Mouse (Mus musculus) embryonic facial prominence, embryonic 14.5 days (tissue): ENCODE data around the gene Celf6. TPM values are rescaled to one million over a fixed set of nuclear protein-coding genes. Genes with fewer than 3 reads are reported as not detected.

Source experiments
- ATAC-seq: fragments of 200-750 bp; cut with Nextera tagmentation; 2 replicates; pipeline ENCODE4 v1.8.0; 2017; ENCODE audit warnings: low read depth, moderate number of reproducible peaks, moderate TSS enrichment
- DNase-seq: peaks from one replicate; pipeline ENCODE4 v3.0.0-alpha.2; 2015; ENCODE audit warnings: low spot score
- H3K27ac ChIP-seq: fragments of 300-500 bp; sonication (generic); replicated peaks from 2 replicates; pipeline ENCODE4 v1.5.1; 2014; ENCODE audit warnings: low read depth, mild to moderate bottlenecking, low read length, moderate library complexity
- H3K27me3 ChIP-seq: fragments of 300-500 bp; sonication (generic); replicated peaks from 2 replicates; pipeline ENCODE4 v1.6.1; 2014; ENCODE audit warnings: low read length; ENCODE audit not compliant: control insufficient read depth, insufficient read depth
- H3K36me3 ChIP-seq: fragments of 300-500 bp; sonication (generic); 2 replicates; pipeline ENCODE4 v1.6.1; 2014; ENCODE audit warnings: low read length, mixed read lengths; ENCODE audit not compliant: control insufficient read depth, insufficient read depth
- H3K4me1 ChIP-seq: fragments of 300-500 bp; sonication (generic); 2 replicates; pipeline ENCODE4 v1.6.1; 2014; ENCODE audit warnings: antibody characterized with exemption, low read length; ENCODE audit not compliant: control insufficient read depth, insufficient read depth
- H3K4me2 ChIP-seq: fragments of 300-500 bp; sonication (generic); 2 replicates; pipeline ENCODE4 v1.6.1; 2014; ENCODE audit warnings: low read depth, mild to moderate bottlenecking, low read length, moderate library complexity, mixed read lengths
- H3K4me3 ChIP-seq: fragments of 300-500 bp; sonication (generic); 2 replicates; pipeline ENCODE4 v1.5.1; 2014; ENCODE audit warnings: low read depth, mild to moderate bottlenecking, low read length
- H3K9ac ChIP-seq: fragments of 300-500 bp; sonication (generic); 2 replicates; pipeline ENCODE4 v1.6.1; 2014; ENCODE audit warnings: low read depth, mild to moderate bottlenecking, low read length, moderate library complexity, mixed read lengths
- H3K9me3 ChIP-seq: fragments of 300-500 bp; sonication (generic); 2 replicates; pipeline ENCODE4 v1.6.1; 2016; ENCODE audit warnings: low read length; ENCODE audit not compliant: control insufficient read depth
- WGBS: fragments of 180-500 bp; shearing (Covaris S2); extraction: QIAGEN DNeasy Blood & Tissue Kit; methylation state at CpG from one replicate; pipeline ENCODE4 v1.1.7; 2014; 5-methylcytosine and 5-hydroxymethylcytosine counted together
- polyA plus RNA-seq: library from polyadenylated mRNA; unstranded; fragments of >200 nt; fragmentation: Nextera tagmentation; extraction: Ambion mirVana; gene quantifications from 2 replicates; pipeline ENCODE4 v1.2.1, GENCODE M21; 2014

Celf6 gene
- polyA plus RNA-seq, 1 experiment from 2014 or later: 0.93 TPM

DNA sequence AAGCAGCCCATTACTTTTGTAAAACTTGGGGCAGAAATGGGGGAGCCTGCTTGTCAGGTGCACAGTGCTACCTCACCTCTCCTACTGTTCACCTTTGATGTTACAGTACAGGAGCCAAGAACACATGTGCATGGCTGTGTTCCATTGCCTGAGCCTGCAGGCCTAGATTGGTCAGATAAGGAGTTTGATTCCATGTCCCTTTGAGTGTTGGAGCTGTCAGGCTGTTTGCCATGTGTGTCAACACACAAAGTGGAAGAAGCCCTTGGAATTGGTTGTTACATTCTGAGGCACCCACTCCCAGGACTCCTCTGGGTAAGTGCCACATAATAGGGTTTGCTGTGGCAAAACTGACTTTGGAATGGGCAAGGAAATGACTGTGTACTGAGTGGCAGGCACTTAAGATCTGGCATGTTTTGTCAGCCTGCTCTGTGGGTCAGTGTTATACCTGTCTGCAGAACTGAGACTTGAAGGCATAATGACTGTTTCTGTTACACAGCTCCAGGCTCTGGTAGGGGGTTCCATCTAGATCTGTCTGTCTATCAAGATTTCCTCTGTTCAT is 34.9 kb upstream of the Celf6 start:
- DNase-seq (no peak), ATAC-seq (no peak)
- Histone ChIP-seq H3K9me3 (no peaks in the 10 kb centered on the region), H3K4me3 (no peak overlapping the region), H3K9ac (no peak overlapping the region), H3K36me3 (no peaks in the 10 kb centered on the region), H3K4me1 (peaks cover 11% of the 10 kb centered on the region), H3K4me2 (no peak overlapping the region), H3K27me3 (no peaks in the 10 kb centered on the region), H3K27ac (no peak overlapping the region)

DNA sequence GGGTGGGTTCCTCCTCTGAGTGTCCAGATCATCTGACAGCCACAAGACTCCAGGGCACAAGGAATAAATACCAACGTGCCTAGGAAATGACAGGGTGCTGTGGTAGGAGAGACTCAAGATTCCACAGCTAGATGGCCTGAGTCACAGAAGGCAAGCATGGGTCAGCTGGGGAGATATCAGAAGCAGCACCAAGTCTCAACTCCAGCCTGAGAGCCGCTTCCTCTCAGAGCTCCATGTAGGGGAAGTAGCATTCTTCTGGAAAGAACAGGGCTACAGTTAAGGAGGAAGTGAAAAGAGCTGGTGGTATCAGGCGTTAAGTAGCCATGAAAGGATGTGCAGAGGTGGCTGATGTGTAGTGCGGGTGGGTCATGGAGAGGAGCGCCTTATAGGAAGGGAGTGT is 33.0 kb upstream of the Celf6 start:
- H3K27me3 ChIP-seq: no peaks in the 10 kb centered on the region
- no peak overlapping the region for H3K9ac ChIP-seq
- ATAC-seq (no peak), DNase-seq (no peak)
- no peaks in the 10 kb centered on the region for H3K36me3 ChIP-seq
- 92% methylated on average over 5 of the region's 5 CpGs for WGBS
- H3K27ac ChIP-seq: no peak overlapping the region
- H3K9me3 ChIP-seq: no peaks in the 10 kb centered on the region
- no peak overlapping the region for H3K4me3 ChIP-seq
- H3K4me1 ChIP-seq: peaks cover 7% of the 10 kb centered on the region
- H3K4me2 ChIP-seq: no peak overlapping the region

DNA sequence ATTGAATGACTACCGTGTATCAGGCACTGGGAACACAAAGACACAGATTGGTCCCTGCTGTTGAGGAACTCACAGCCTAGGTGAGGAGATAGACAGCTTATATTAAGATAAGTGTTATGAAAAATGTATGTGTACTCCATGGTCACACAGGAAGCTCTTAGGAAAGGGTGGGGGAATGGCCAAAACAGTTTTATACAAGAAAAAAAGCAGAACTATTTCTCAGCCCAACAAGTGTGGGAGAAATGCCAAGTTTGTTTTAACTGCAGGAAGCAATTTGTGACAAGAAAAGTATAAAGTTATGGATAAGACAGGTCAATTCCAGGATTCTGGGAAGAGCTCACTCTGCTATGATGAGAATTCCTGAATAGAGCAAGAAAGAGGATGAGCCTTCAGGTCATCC is 29.8 kb upstream of the Celf6 start:
- Histone ChIP-seq H3K9me3 (no peaks in the 10 kb centered on the region), H3K4me2 (no peak overlapping the region), H3K9ac (no peak overlapping the region), H3K27ac (no peak overlapping the region), H3K4me3 (no peak overlapping the region), H3K27me3 (no peaks in the 10 kb centered on the region), H3K4me1 (no peaks in the 10 kb centered on the region), H3K36me3 (no peaks in the 10 kb centered on the region; the same call in 1 of the 2 replicates)
- ATAC-seq (no peak), DNase-seq (no peak)
- WGBS: 85% methylated on average over 1 of the region's 1 CpGs

DNA sequence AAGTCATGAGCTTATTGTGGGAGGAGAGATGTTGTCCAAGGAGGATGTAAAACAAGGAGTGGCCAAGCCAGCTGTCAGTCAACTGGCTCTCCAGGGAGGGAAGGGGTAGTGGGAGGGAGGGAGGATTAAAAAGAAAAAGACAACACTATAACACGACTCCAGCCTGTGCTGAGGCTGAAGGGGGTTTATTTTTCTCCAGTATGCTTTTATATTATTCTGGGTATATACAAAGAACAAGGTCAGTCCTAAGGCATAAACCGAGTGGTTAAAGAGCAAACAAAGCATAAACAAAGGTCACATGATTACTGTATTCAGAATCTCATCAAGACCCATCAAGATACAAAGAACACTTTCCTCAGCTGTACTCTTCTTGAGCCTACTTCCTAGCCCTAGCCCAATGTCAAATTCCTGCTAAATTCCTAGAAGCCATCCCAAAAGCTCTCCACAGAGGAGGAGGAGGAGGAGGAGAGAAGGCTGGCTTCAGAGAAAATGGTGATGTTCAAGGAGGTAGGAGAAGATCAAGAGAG is 28.7 kb upstream of the Celf6 start:
- Histone ChIP-seq H3K9me3 (no peaks in the 10 kb centered on the region), H3K4me2 (no peak overlapping the region), H3K4me3 (no peak overlapping the region), H3K36me3 (peaks cover 4% of the 10 kb centered on the region), H3K27ac (no peak overlapping the region), H3K4me1 (no peaks in the 10 kb centered on the region), H3K9ac (no peak overlapping the region), H3K27me3 (no peaks in the 10 kb centered on the region)
- 59% methylated on average over 2 of the region's 2 CpGs for WGBS
- DNase-seq (no peak), ATAC-seq (no peak)

DNA sequence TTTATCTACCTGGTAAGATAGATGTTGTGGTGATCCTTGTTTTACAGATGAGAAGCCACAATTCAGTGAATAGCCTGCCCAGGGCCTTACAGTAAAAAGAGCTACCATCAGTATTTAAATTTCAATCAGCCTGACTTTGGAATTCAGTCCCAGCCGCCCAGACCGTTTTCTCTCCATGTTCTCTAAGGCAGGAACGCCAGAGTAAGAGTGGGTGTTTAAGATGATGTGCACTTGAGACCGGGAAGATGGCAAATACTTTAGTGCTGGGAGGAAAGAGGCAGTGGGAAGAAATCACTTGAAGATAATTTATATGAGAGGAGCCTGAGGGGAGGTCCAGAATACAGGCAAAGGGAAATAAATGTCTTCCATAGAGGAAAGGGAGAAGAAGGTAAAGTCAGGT is 27.6 kb upstream of the Celf6 start:
- Histone ChIP-seq H3K9me3 (no peaks in the 10 kb centered on the region), H3K27ac (no peak overlapping the region), H3K27me3 (no peaks in the 10 kb centered on the region), H3K4me3 (no peak overlapping the region), H3K9ac (no peak overlapping the region), H3K4me2 (no peak overlapping the region), H3K36me3 (peaks cover 13% of the 10 kb centered on the region), H3K4me1 (no peaks in the 10 kb centered on the region)
- DNase-seq: no peak
- no peak for ATAC-seq
- 80% methylated on average over 4 of the region's 4 CpGs for WGBS

DNA sequence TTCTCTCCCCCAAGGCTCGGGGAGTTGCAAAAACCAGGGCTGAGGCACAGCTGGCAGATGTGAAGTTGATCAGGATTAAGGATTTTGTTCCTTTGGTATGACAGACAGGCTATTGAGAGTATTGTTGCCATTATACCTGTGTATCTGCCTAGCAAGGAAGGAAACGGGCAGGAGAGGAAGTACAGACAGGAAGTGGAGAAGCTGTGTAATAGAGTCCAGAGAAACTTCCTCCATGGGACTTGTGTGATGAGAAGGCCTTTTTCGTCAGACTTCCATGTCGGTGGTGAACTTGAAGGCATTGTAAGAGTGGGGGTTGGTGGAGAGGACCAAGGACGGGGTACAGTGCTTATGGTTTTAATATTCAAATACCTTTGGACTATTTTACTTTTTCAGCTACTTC is 26.7 kb upstream of the Celf6 start:
- WGBS: 70% methylated on average over 5 of the region's 5 CpGs
- H3K4me1 ChIP-seq: no peaks in the 10 kb centered on the region
- H3K36me3 ChIP-seq: peaks cover 13% of the 10 kb centered on the region
- no peak overlapping the region for H3K27ac ChIP-seq
- no peak overlapping the region for H3K4me2 ChIP-seq
- no peak overlapping the region for H3K4me3 ChIP-seq
- H3K27me3 ChIP-seq: no peaks in the 10 kb centered on the region
- no peak overlapping the region for H3K9ac ChIP-seq
- DNase-seq (no peak), ATAC-seq (no peak)
- H3K9me3 ChIP-seq: no peaks in the 10 kb centered on the region

DNA sequence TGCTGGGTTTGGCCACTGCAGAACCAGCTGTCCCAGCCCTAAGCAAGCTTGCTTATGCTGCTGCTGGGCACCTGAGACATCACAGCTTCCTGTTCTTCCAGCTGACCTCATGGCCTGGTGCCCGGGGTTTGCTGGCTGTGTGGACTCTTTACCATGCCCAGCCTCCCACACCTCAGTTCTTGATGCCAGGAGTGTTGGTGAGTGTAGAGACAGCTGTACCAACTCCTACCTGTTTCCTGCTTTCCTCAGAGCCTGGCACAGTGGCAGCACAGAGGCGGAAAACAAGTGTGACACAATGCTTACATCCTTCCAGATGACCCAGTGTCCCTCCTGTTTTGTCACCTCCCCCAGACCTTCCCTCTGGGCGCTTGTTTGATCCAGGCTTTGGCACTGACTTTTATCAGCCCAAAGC is 26.1 kb upstream of the Celf6 start:
- H3K27me3 ChIP-seq: no peaks in the 10 kb centered on the region
- peaks cover 17% of the 10 kb centered on the region for H3K36me3 ChIP-seq
- ATAC-seq: no peak
- H3K9ac ChIP-seq: no peak overlapping the region
- no peak for DNase-seq
- no peaks in the 10 kb centered on the region for H3K4me1 ChIP-seq
- H3K27ac ChIP-seq: no peak overlapping the region
- no peaks in the 10 kb centered on the region for H3K9me3 ChIP-seq
- 84% methylated on average over 3 of the region's 3 CpGs for WGBS
- H3K4me3 ChIP-seq: no peak overlapping the region
- H3K4me2 ChIP-seq: no peak overlapping the region

DNA sequence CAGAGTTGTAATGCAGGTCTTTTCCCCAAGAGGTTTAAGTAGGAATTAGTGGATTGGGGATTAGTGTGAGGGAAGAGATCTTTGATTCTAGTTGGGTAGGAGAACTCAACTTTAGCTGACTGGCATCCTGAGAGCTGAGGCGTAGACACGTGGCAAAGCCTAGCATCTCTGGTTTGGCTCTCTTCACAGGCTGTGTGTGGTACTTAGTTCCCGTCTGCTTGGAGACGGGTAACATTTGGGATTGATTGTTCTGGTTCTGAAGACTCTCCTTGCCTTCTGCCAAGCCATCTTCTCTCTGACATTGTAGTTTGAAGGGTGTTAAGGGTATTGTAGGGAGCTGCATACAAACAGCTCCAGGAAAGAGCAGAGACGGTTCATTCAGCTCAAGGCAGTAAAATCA is 25.1 kb upstream of the Celf6 start:
- Histone ChIP-seq H3K27me3 (no peaks in the 10 kb centered on the region), H3K9ac (no peak overlapping the region), H3K36me3 (peaks cover 26% of the 10 kb centered on the region), H3K4me3 (no peak overlapping the region), H3K27ac (no peak overlapping the region), H3K4me2 (no peak overlapping the region), H3K9me3 (no peaks in the 10 kb centered on the region), H3K4me1 (no peaks in the 10 kb centered on the region)
- ATAC-seq (no peak), DNase-seq (no peak)
- WGBS: 78% methylated on average over 5 of the region's 5 CpGs

DNA sequence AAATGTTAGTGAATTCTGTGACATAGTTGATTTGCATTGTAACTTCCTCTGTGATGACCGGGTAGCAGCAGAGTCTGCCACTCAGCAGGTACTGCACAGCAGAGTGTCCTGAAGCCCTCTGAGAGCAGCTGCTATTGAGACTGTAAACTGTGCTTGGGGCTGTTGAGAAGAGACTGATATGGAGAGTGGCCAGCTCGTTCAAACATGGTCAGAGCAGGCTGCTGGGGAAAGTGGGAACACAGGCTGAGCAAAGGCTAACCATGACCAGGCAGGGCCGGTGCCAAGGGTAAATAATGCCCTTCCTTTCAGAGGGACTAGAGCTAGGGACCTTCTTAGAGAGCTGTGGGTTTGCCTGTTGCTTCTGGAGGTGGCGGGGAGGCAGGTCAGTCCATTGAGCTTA is 24.0 kb upstream of the Celf6 start:
- 77% methylated on average over 4 of the region's 4 CpGs for WGBS
- H3K36me3 ChIP-seq: peaks cover 38% of the 10 kb centered on the region
- DNase-seq (no peak), ATAC-seq (no peak)
- no peak overlapping the region for H3K27ac ChIP-seq
- no peak overlapping the region for H3K4me3 ChIP-seq
- H3K9ac ChIP-seq: no peak overlapping the region
- H3K9me3 ChIP-seq: no peaks in the 10 kb centered on the region
- H3K4me2 ChIP-seq: no peak overlapping the region
- no peaks in the 10 kb centered on the region for H3K4me1 ChIP-seq
- H3K27me3 ChIP-seq: no peaks in the 10 kb centered on the region
